Mouse (Mus musculus) layer of hippocampus, postnatal 36 days (tissue): ENCODE results near the gene Iqgap1. TPM values are rescaled to one million over a fixed set of nuclear protein-coding genes. Genes with fewer than 3 reads are reported as not detected.

ENCODE experiments used
- DNase-seq, 2 experiments: peaks; one replicate each; pipeline ENCODE4 v3.0.0; 2022
- total RNA-seq, 2 experiments: library from RNA; stranded (reverse); gene quantifications; 2 replicates each; pipeline ENCODE4 v1.2.3; 2021

The Iqgap1 gene
- total RNA-seq, 2 experiments from 2014 or later: 19.5 to 23.9 TPM

- no peak for DNase-seq
These were observed 23.2 kb downstream of the Iqgap1 start for GRCm38 (mm10) chr7:80802412-80803160.

GRCm38 (mm10) chr7:80799307-80799706, 26.5 kb downstream of the Iqgap1 start:
- no peak for DNase-seq

GRCm38 (mm10) chr7:80796805-80797567, 28.8 kb downstream of the Iqgap1 start:
- DNase-seq: no peak

GRCm38 (mm10) chr7:80796258-80796657, 29.5 kb downstream of the Iqgap1 start:
- no peak for DNase-seq

GRCm38 (mm10) chr7:80789534-80789933, 36.2 kb downstream of the Iqgap1 start:
- no peak for DNase-seq

- DNase-seq: no peak
These were observed 36.7 kb downstream of the Iqgap1 start for GRCm38 (mm10) chr7:80789061-80789460.

- no peak for DNase-seq
These were observed 37.8 kb downstream of the Iqgap1 start for GRCm38 (mm10) chr7:80788002-80788401.

- no peak for DNase-seq
These were observed 39.0 kb downstream of the Iqgap1 start for GRCm38 (mm10) chr7:80786746-80787145.

- no peak for DNase-seq
These were observed 41.9 kb downstream of the Iqgap1 start for GRCm38 (mm10) chr7:80783841-80784240.

- no peak for DNase-seq
These were observed 43.3 kb downstream of the Iqgap1 start for GRCm38 (mm10) chr7:80782155-80783109.

- DNase-seq: no peak
These were observed 44.2 kb downstream of the Iqgap1 start for GRCm38 (mm10) chr7:80781444-80782120.

GRCm38 (mm10) chr7:80778958-80779669, 46.7 kb downstream of the Iqgap1 start:
- no peak for DNase-seq

GRCm38 (mm10) chr7:80778376-80778775, 47.4 kb downstream of the Iqgap1 start:
- no peak for DNase-seq

- no peak for DNase-seq
These were observed 48.6 kb downstream of the Iqgap1 start for GRCm38 (mm10) chr7:80777151-80777550.

GRCm38 (mm10) chr7:80776090-80776489, 49.7 kb downstream of the Iqgap1 start:
- DNase-seq: no peak

- DNase-seq: no peak
These were observed 50.3 kb downstream of the Iqgap1 start for GRCm38 (mm10) chr7:80775448-80775904.

GRCm38 (mm10) chr7:80774615-80775447, 50.9 kb downstream of the Iqgap1 start:
- no peak for DNase-seq

GRCm38 (mm10) chr7:80773834-80774614, 51.8 kb downstream of the Iqgap1 start:
- DNase-seq: no peak

- DNase-seq: no peak
These were observed 55.3 kb downstream of the Iqgap1 start for GRCm38 (mm10) chr7:80770466-80770865.
